Mouse (Mus musculus) liver, embryonic 14.5 days (tissue): ENCODE data around the gene Rassf1.

ENCODE experiments used
- CTCF ChIP-seq: IDR thresholded peaks from 2 replicates; pipeline ENCODE4 v1.5.1; 2016; ENCODE audit warnings: antibody characterized with exemption, low read depth, control low read depth
- EP300 ChIP-seq: IDR thresholded peaks from 2 replicates; pipeline ENCODE4 v1.6.1; 2016; ENCODE audit warnings: antibody characterized with exemption, low read depth

DNA sequence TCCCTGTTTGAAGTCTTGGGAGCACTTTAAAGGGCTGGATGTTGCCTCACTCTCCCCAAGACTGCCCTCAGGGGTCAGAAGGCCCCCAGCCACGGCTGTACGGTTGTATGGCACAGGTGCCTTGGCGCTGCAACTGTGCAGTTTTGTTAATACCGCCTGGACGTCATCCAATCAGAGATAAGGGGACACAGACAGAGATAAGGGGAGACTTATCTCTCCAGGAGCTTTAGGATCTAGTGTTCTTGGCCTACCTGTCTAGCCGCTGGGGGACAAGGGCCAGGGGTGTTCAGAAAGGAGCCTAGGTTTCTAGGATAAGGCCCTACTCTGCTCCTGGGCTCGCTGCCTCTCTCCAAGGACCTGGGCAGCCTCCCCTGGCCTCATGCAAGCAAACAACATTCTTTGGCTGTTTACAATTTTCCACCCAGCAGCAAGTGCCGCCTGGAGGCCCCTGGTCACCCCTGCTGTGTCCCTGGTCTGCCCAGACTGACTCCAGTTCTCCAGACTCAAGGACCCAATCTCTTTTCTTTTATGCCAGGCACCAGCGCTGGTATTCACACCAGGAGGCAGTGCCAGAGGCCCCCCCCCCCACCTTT is 56.4 kb downstream of the Rassf1 start:
- TF ChIP-seq CTCF = no peak
- no peak for TF ChIP-seq EP300
